In genomic region chr1:20951300-20951763, GRCm38 (mm10) we compare ENCODE assay signal across 8 mouse cellular contexts. TPM values are rescaled to one million over a fixed set of nuclear protein-coding genes. Genes with fewer than 3 reads are reported as not detected.
DNase-seq lines count a peak whose midpoint lies in the region; ATAC-seq and TF ChIP-seq lines count a peak whose summit lies in the region.

Gene Efhc1, plus strand, starts transcription at chr1:20951626.

- H3ac ChIP-seq in myocyte (ENCODE audit: control insufficient read depth, insufficient read length), result no peak within 1 kb of the TSS

- peak within 1 kb of the TSS; percentile 61 for H3K27ac ChIP-seq in heart, embryonic 13.5 days (replicated peaks)
- H3K27ac ChIP-seq in kidney, postnatal 0 days, result peak within 1 kb of the TSS; percentile 69
- no peak within 1 kb of the TSS for H3K27ac ChIP-seq in liver, adult 2 months (replicated peaks; ENCODE audit: insufficient read depth, low read depth, low read length)

- WGBS in heart, embryonic 13.5 days, result under 1% methylated on average over 23 of the region's 23 CpGs
- under 1% methylated on average over 20 of the region's 23 CpGs for WGBS in kidney, postnatal 0 days
- 5% methylated on average over 23 of the region's 23 CpGs for WGBS in liver, adult 2 months

- peak; percentile 91 for ATAC-seq in heart, embryonic 13.5 days (ENCODE audit: extremely low read depth, insufficient number of reproducible peaks, low FRiP score, low TSS enrichment)
- peak; percentile 97 for ATAC-seq in kidney, postnatal 0 days (replicated peaks; ENCODE audit: low FRiP score, low read depth)

- peak; percentile 92 for DNase-seq in CD4-positive, CD25-positive, alpha-beta regulatory T cell, adult 2 months (ENCODE audit: low read depth, low spot score)
- peak; percentile 28 for DNase-seq in c-Kit-negative CD71-positive TER-119-positive erythroid progenitor cells, embryonic 14.5 days (ENCODE audit: low read depth, low spot score)
- DNase-seq in fibroblast of lung, adult 2 months (ENCODE audit: low read depth), result peak; percentile 93
- peak; percentile 98 for DNase-seq in kidney, postnatal 0 days (ENCODE audit: low spot score)
- peak; percentile 81 for DNase-seq in liver, adult 2 months (ENCODE audit: extremely low read depth, low read depth, low spot score)
- peak; percentile 74 to 87 for DNase-seq in spleen, postnatal 4 days (ENCODE audit: low spot score in 2 of 2)

- H3K4me2 ChIP-seq in heart, embryonic 13.5 days, result peak within 1 kb of the TSS; percentile 88
- H3K4me2 ChIP-seq in kidney, postnatal 0 days (ENCODE audit: low read length), result peak within 1 kb of the TSS; percentile 55
- H3K4me2 ChIP-seq in myocyte (ENCODE audit: low read depth), result peak within 1 kb of the TSS; percentile 34

- H3K9ac ChIP-seq in heart, embryonic 13.5 days, result peak within 1 kb of the TSS; percentile 81
- peak within 1 kb of the TSS; percentile 43 for H3K9ac ChIP-seq in kidney, postnatal 0 days (ENCODE audit: low read depth, low read length)
- H3K9ac ChIP-seq in liver, adult 2 months (ENCODE audit: low read depth, low read length), result peak within 1 kb of the TSS; percentile 33

- peaks cover 11% of the 10 kb centered on the region for H3K4me1 ChIP-seq in heart, embryonic 13.5 days
- no peaks in the 10 kb centered on the region for H3K4me1 ChIP-seq in kidney, postnatal 0 days (replicated peaks; ENCODE audit: insufficient read depth, low read length)
- H3K4me1 ChIP-seq in liver, adult 2 months (ENCODE audit: control insufficient read depth, insufficient read depth, low read length), result no peaks in the 10 kb centered on the region; the same call in 1 of the 2 replicates

- no peaks in the 10 kb centered on the region for H3K79me2 ChIP-seq in liver, adult 2 months (ENCODE audit: control insufficient read depth, insufficient read depth, low read length)
- H3K79me2 ChIP-seq in myocyte (ENCODE audit: control insufficient read depth, insufficient read depth), result no peaks in the 10 kb centered on the region

- no peak for TF ChIP-seq POLR2A in liver, adult 2 months (IDR thresholded peaks at IDR 0.05; ENCODE audit: extremely low read depth, insufficient read depth, low read length)
- peak; percentile 11 for TF ChIP-seq POLR2A in myocyte (IDR thresholded peaks at IDR 0.05; ENCODE audit: insufficient read length, low read depth)

- H3K36me3 ChIP-seq in heart, embryonic 13.5 days, result no peaks in the 10 kb centered on the region
- H3K36me3 ChIP-seq in kidney, postnatal 0 days (ENCODE audit: insufficient read depth, low read length), result no peaks in the 10 kb centered on the region
- no peaks in the 10 kb centered on the region for H3K36me3 ChIP-seq in liver, adult 2 months (ENCODE audit: control insufficient read depth, insufficient read depth, low read length)
- no peaks in the 10 kb centered on the region for H3K36me3 ChIP-seq in myocyte (ENCODE audit: control insufficient read depth, insufficient read depth)

- H3K9me3 ChIP-seq in heart, embryonic 13.5 days, result no peaks in the 10 kb centered on the region
- no peaks in the 10 kb centered on the region for H3K9me3 ChIP-seq in kidney, postnatal 0 days (replicated peaks; ENCODE audit: low read length)

- peak; percentile 17; the same call in 1 of the 2 replicates for TF ChIP-seq CTCF in kidney, postnatal 0 days (IDR thresholded peaks at IDR 0.05; ENCODE audit: low read depth)
- TF ChIP-seq CTCF in liver, adult 2 months (IDR thresholded peaks at IDR 0.05; ENCODE audit: low read depth, low read length), result no peak

- H3K27me3 ChIP-seq in heart, embryonic 13.5 days (replicated peaks), result no peaks in the 10 kb centered on the region
- no peaks in the 10 kb centered on the region for H3K27me3 ChIP-seq in kidney, postnatal 0 days (ENCODE audit: insufficient read depth, low read length)
- no peaks in the 10 kb centered on the region for H3K27me3 ChIP-seq in liver, adult 2 months (ENCODE audit: control insufficient read depth, insufficient read depth, low read length)
- no peaks in the 10 kb centered on the region for H3K27me3 ChIP-seq in myocyte (ENCODE audit: control insufficient read depth, insufficient read depth, insufficient read length)

- H3K4me3 ChIP-seq in heart, embryonic 13.5 days, result peak within 1 kb of the TSS; percentile 68
- H3K4me3 ChIP-seq in kidney, postnatal 0 days (replicated peaks; ENCODE audit: low read depth, low read length), result peak within 1 kb of the TSS; percentile 43
- peak within 1 kb of the TSS; percentile 63 for H3K4me3 ChIP-seq in liver, adult 2 months (ENCODE audit: insufficient read depth, low read depth, low read length)
- H3K4me3 ChIP-seq in myocyte, result no peak within 1 kb of the TSS

TF ChIP-seq in myocyte, 11 proteins besides CTCF, POLR2A, EP300 and RAD21:
- TF ChIP-seq MYOD1 (IDR thresholded peaks at IDR 0.05; ENCODE audit: control insufficient read depth in 1 of 3, insufficient read length in 2 of 3, low read depth in 2 of 3) (peak in 1 of 3 experiments; percentile 40), MAX (IDR thresholded peaks at IDR 0.05; ENCODE audit: low read depth) (no peak), USF1 (IDR thresholded peaks at IDR 0.05; ENCODE audit: low read depth) (no peak), SRF (IDR thresholded peaks at IDR 0.05; ENCODE audit: control insufficient read depth, insufficient read length, low read depth) (no peak), TCF3 (IDR thresholded peaks at IDR 0.05; ENCODE audit: insufficient read length, low read depth) (no peak), TCF12 (IDR thresholded peaks at IDR 0.05; ENCODE audit: insufficient read depth, poor library complexity, severe bottlenecking) (no peak), MYOG (IDR thresholded peaks at IDR 0.05; ENCODE audit: control insufficient read depth in 1 of 3, insufficient read depth in 1 of 3, insufficient read length in 2 of 3, low read depth in 2 of 3) (peak in 1 of 3 experiments; percentile 59), REST (IDR thresholded peaks at IDR 0.05; ENCODE audit: insufficient read depth, insufficient read length) (no peak)

RNA-seq across cellular contexts. Expression of gene Efhc1, which starts in this region (rescaled TPM):
- 1.6 and 1.7 TPM in 2 replicates for polyA plus RNA-seq in heart, embryonic 13.5 days (2015; fragmentation: Nextera tagmentation; extraction: Ambion mirVana)
- polyA plus RNA-seq in kidney, postnatal 0 days (2015; fragmentation: Nextera tagmentation; extraction: Ambion mirVana), result 2.0 and 2.7 TPM in 2 replicates
- total RNA-seq in liver, adult 2 months (2014; rRNA removed), result 0.09 and 0.20 TPM in 2 replicates
- 0.07 and 0.40 TPM in 2 replicates for polyA plus RNA-seq in liver, adult 2 months (2012; rRNA removed)
- polyA plus RNA-seq in myocyte (2012; fragmentation: generic; extraction: Trizol), result 0.13 TPM

Comparison
In these comparisons a context has a peak if more than half of its experiments do, and no peak if none do; other contexts are left out.
1. Peak in DNase-seq, H3K4me3 ChIP-seq and H3K9ac ChIP-seq in liver, adult 2 months; RNA of the gene not detected or under 1 TPM.
2. DNase-seq: peak in every context shown above with its lines; median percentile 98 in kidney, postnatal 0 days; 93 in fibroblast of lung, adult 2 months; 92 in CD4-positive, CD25-positive, alpha-beta regulatory T cell, adult 2 months; 81 in liver, adult 2 months; 80 in spleen, postnatal 4 days; 28 in c-Kit-negative CD71-positive TER-119-positive erythroid progenitor cells, embryonic 14.5 days.
3. H3K4me2 ChIP-seq: peak in every context shown above with its lines; median percentile 88 in heart, embryonic 13.5 days; 55 in kidney, postnatal 0 days; 34 in myocyte.